Mouse (Mus musculus) testis, postnatal 14 days (tissue): ENCODE results near the gene Gpr146.

Source experiments
- DNase-seq: peaks from one replicate; pipeline ENCODE4 v3.0.0; 2021; ENCODE audit warnings: low spot score

Gene Gpr146

DNA sequence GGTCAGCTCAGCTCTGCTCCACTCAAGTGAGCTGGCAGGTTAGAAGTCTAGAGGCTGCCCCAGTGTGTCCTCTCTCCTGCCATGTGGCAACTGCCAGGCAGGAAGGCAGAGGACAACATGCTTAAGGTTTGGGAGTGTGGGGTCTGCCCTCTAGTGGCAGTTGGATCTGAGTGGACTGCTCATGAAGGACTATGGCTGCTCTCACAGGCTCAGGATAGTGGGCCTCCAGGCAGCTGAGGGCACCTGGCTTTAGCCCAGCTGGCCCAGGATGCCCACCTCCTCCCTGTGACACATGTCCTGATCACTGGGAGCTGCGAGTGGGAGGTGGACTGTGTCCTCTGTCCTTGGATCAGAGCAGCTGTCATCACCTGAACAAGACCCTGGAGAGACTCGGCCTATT, 18.8 kb upstream of the Gpr146 start:
- peak; percentile 64 for DNase-seq

DNA sequence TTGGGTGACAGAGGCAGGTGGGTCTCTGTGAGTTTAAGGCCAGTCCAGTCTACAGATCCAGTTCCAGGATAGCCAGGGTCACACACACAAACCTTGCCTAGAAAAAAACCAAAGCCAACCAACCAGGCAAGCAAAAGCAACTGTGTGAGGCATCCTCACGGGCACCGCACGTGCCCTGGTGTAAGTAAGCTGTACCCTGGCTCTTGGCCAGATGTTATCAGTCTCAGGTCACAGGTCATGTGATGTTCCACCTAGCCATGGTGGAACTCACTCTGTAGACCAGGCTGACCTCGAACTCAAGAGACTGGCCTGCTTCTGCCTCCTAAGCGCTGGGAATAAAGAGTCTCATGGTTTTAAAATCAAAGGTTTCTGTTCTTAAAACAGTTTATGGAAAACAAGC, 18.3 kb upstream of the Gpr146 start:
- no peak for DNase-seq

DNA sequence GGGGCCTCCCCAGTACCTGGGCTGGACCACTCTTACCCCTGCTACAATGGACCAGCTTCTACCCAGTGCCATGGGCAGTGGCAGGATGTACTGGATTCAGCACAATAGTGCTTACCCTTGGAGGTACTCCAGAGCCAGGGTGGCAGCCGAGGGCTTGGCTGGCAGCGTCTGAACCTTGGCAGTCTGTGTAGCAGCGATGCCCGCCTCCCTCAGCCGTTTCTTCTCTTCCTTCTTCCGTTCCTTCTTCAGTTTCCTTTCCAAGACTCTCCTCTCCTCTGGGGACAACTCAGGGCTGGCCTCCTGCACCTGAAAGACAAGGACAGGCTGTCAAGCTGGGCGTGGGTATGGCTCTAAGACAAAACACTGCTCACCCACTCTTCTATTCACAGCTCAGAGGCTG, 13.6 kb upstream of the Gpr146 start:
- DNase-seq = no peak

DNA sequence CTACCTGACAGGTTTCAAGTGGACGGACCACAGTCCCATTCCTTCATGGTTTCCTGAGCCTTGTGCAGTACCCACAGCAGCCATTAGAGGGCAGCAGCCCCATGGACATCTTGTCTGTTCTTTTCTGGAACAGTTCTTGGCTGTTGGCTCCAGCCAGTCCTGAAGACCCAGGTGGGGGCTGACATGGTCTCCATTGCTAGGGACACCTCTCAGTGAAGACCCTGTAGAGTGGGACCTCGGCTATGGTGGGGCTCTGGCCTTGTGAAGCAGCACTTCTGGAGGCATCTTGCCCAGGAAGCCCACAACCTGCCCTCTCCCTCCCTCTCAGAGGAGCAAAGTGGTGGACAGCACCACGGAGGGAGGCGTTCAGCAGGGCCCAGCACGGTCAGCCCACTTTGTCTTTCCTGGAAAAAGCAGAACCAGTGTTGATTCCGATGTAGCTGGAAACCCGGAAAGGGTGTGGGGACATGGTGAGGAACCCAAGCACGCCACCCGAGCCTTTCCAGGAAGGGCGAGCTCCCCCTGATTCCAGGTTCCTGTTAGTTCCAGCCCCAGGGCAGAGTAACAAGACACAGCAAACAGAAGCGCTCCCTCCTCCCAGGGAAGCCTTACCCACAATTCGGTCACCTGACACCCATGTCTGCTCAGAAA, 13.1 kb upstream of the Gpr146 start:
- DNase-seq = peak; percentile 62

DNA sequence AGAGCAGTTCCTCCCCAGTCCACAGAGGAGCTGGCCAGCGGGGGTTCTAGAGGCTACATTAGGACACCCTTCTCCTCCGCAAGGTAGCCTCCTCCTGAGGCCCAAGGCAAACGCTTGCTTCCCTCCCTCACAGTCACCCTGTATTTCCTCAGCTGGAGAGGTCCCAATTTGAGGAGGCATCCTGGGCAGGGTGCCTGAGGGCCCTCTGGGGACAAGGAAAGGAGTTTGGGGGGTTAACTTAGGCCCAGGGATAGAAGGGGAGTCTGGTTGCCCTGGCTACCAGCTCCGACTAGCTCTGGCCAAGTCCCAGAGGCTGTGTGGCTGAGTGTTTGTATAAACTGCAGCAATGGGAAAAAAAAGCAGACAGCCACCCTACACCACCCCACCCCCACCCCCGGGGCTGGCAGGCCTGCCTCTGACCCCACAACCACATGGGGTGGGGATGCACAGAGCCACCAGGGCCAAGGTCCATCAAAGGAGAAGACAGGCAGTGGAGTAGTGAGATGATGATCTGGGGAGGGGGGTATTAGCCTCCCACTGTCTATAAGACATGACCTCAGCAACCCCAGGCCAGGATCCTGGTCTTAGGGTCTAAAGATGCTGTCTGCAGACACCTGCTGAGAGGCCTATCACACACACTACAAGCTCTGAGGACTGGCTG, 12.5 kb upstream of the Gpr146 start:
- peak; percentile 56 for DNase-seq

DNA sequence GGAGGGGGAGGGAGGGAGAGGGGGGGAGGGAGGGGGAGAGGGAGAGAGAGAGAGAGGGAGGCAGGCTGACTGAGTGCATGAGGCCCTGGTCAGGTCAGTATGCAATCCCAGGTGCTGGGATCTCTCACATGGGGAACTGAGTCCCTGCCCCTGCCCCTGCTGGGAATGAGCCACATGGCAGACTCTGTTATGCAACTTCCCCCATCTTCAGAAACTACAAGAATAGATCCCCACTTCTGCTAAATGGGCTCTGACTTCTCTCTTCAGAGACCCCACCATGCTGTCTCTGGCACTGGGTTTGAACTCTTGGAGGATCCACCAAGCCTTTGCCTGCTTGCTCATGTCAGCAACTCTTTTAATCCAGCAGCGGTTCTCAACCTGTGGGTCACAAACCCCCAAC, 11.7 kb upstream of the Gpr146 start:
- no peak for DNase-seq

DNA sequence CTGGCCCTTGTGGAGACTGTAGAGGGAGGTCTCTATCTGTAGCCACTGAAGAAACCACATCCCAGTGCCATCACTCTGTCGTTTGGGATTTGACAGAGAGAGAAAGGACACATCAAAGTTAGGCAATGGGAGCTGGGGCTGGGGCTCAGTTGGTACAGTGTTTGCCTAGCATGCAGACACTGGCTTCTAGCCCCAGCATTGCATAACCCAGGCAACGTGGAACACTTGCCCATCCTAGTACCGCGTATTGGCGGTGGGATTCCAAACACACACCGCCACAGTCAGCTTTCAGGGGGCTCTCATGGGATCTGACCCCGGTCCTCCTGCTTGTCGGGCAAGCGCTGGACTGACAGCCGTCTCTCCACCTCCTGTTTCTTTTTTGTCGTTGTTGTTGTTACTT, 11.0 kb upstream of the Gpr146 start:
- no peak for DNase-seq

DNA sequence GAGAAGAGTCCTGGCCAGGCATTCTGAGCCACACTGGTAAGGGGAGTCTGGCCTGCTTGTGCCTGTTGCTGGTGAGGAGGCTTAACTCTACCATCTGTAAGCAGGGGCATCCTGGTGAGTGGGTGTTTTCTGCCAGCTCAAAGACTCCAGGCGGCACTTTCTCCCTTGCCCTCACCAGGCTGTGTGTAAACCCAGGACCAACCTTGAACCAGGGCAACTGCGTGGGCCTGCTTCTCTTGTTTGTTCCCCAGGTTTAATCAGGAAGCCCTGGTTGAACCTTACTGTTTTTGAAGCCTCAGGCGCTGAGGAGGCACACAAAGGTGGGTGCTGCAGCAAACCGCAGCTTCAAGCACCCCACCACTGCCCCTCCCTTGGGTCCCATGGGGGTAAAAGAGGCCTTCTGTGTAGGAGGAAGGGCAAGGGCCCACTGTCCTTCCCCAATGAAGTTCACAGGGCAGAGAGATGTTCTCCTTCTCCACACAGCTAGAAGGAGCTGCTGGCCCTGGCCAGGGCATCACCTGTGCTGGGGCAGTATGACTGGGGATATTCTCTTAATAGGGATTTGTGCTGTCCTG, 9.5 kb upstream of the Gpr146 start:
- DNase-seq = no peak

DNA sequence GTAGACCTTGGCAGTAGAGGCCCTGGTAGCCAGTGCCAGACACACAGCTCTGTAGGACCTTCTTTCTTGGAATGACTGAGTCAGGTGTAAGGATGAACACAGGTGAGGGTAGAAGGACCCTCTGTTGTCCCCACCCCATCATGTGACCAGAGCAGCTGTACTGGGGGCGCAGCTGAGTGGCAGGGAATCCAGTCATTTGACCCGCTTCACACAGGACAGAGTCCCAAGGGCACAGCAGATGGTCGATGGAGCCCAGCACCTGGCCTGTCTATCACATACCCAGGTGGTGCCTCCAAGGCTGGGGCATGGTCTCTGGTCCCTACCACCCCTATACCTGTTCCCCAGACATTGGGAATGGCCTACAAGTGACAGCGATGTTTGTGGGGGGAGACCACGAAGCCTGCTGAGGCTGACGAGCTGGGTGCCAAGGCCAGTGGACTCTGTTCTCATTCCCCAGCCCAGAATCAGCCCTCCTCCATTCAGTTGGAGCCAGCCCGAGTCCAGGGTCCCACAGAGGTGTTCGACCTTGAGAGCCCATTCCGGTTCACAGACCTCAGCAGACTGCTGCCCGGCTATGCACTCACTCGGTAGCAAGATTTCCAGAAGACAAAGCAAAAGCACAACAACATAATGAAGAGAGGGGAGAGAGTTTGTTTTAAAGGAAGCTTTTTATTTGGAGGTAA, 8.7 kb upstream of the Gpr146 start:
- no peak for DNase-seq

DNA sequence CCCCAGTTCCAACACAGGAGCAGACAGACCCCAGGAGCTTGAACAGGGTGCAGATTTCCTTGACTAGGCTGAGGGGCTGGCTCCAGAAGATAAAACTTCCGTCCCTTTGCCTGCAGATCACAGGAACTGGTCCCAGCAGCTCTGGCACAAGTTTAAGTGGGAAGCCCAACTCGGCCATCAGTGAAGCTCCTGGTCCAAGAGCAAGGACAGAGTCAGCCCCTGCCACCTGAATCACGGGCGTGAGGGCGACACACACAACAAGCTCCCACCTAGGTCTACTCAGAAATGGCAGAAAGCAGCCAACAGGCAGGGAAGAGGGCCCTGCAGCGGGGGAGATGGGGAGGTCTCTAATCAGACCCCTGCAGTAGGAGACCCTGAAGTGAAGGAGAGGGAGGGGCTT, 7.2 kb upstream of the Gpr146 start:
- DNase-seq = no peak

DNA sequence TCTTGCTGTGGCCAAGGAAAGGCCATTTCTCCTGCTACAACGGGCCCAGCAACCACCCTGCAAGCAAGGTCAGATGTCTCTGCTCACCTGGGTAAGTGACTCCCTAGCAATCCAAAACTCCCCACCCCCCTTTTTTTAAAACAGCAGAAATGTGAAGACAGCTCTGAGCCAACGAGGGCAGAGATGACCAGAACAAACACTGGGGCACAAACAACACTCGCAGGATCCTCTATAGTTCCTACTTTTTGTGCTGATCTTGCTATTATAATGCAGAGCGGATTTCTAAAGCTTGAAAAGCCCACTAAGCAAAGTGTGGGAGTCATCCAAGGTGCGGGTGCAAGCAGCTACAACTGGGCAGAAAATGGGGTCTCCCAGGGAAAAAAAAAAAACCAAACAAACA, 6.4 kb upstream of the Gpr146 start:
- DNase-seq = no peak

DNA sequence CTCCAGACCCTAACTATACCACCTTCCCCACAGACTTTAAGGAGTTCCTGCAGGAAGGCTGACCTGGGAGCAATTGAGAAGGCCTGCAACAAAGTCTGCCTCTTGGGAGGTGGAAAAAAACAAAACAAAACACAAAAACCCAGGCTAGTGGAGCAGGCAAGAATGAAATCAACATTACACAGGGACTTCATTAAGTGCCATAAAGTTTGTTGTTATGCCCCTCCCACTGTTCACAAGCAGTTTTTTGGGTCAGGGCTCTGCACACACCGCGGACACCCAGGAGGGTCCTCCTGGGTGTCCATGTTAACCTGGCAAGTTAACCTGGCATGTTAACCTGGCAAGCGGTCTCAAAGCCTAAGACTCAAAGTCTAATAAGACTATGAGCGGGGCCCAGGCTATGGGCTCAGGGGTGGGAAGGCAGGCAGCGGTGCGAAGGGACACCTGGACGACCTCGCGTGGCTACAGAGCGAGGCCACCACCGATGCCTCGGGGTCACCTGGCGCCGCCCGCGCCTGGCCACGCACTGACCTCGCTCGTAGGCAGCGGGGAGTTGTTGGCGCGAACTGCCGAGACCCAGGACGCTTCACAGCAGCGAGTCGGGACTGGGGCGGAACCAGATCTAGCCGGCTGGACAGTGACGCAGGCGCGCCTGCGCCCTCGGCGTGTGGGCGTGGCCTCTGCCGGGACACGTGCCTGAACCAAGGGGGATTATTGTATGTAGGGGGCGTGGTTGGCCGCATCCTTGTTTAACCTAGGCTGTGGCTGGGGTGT, 5.7 kb upstream of the Gpr146 start:
- peak; percentile 90 for DNase-seq

DNA sequence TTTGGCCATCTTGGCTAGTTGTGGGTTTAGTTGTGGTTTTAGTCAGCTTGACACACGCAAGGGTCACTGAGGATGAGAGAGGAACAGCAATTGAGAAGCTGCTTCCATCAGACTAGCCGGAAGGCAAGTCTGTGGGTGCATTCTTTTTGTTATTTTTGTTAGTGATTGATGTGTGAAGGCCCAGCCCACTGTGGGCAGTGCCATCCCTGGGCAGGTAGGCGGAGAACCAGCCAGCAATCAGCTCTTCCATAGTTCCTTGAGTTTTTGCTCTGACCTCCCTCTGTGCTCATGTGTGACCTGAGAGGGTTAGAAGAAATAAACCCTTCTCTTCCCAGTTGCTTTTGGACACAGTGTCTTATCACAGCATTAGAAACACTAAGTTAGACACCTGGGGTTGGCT, 4.4 kb upstream of the Gpr146 start:
- no peak for DNase-seq

DNA sequence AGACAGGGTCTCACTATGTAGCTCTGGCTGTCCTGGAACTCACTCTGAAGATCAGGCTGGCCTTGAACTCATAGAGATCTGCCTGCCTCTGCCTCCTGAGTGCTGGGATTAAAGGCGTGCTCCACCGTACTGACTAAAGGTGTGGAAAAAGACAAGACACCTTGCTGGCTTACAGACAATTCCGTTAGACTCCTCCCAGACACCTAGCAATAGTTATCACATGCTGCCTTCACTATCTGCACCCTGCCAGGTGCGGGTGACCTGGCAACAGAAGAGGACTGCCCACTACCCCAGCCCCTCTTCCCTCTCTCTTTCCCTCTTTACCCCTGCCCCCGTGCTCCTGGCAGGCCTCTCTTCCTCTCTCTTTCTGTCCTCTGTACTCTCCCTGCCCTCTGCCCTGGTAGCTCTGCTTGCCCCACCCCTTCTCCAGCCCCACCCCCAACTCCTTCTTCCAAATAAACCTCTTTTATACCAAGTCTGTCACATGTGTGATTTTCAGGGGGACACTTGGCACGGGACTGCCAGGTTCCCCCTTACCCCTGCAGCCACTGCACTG, 3.5 kb upstream of the Gpr146 start:
- no peak for DNase-seq

DNA sequence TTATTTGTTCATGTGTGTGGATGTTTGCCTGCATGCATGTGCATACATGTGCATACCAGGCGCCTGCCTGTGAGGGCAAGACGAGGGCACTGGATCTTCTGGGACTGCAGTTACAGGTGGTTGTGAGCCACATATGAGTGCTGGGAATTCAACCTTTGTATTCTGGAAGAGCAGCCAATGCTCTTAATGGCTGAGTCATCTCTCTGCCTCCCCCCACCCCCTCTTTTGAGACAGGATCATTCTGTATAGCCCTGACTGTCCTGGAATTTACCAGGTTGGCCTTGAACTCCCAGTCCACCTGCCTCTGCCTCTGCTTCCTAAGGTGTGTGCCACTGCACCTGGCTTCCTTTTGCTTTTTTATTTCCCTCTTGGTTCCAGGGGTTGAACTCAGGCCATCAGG, 2.7 kb upstream of the Gpr146 start:
- no peak for DNase-seq

DNA sequence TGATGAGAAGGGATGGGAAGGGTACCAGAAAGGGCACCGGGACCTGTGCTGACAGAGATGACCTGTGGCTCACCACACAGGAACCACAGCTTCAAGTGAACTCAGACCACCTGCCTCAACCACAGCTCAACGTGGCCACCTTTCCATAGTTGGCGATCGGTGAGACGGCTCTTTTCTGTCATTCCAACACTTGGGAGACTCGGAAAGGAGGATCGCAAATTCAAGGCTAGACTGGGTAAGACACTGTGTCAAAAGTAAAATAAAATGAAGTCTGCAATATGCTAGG, 717 bp downstream of the Gpr146 start:
- DNase-seq = no peak

DNA sequence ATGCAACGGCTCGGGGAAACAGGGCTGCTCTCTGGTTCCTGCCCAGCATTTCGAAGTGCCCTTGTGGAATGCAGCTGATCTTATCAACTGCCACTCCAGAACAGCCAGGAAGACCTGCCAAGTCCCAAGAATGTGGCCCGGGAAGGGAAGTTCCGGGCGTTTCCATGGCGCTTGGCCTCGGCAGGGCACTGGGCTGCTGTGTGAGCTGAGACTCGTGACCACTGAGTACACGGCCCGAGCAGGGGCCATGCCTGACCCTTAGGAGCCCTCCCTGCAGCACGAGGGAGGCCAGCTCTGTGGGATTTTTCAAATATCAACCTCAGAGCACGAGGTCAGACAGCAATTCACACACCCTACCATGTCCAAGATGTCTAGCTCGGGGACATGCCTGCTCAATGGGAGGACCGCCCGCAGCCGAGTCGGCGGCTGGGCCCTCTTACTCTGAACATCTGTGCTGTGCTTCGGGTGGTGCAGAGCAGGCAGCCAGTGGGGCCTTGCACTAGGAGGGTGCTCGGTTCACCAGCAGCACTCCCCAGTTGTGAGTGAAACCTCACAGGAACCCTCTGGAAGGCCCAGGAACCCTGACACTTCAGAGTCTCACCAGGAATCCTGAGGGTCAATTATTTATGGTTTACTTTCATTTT, 1.6 kb downstream of the Gpr146 start:
- DNase-seq = peak; percentile 79

DNA sequence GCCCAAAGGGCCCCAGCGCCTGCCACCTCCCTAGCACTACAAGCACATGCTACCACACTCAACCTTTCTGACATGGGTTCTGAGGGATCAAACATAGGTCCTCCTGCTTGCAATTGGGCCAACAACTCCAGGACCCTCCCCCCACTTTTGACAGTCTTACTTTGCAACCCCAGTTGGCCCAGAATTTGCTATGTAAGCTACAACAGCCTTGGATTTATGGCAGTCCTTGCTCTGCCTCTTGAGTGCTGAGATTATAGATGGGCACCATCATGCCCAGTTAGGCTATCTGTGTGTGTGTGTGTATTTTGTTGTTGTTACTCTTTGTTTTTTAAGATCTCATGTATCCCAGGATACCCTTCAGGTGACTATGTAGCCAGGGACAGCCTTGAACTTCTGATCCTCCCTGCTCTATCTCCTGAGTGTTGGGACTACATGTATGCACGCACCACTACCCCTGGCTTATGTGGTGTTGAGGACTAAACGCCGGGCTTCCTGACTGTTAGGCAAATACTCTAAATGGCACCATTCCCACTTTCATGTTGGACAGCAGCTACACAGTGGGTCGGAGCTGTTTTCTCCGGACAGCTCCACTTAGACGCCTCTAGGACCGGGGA, 2.4 kb downstream of the Gpr146 start:
- DNase-seq = no peak

DNA sequence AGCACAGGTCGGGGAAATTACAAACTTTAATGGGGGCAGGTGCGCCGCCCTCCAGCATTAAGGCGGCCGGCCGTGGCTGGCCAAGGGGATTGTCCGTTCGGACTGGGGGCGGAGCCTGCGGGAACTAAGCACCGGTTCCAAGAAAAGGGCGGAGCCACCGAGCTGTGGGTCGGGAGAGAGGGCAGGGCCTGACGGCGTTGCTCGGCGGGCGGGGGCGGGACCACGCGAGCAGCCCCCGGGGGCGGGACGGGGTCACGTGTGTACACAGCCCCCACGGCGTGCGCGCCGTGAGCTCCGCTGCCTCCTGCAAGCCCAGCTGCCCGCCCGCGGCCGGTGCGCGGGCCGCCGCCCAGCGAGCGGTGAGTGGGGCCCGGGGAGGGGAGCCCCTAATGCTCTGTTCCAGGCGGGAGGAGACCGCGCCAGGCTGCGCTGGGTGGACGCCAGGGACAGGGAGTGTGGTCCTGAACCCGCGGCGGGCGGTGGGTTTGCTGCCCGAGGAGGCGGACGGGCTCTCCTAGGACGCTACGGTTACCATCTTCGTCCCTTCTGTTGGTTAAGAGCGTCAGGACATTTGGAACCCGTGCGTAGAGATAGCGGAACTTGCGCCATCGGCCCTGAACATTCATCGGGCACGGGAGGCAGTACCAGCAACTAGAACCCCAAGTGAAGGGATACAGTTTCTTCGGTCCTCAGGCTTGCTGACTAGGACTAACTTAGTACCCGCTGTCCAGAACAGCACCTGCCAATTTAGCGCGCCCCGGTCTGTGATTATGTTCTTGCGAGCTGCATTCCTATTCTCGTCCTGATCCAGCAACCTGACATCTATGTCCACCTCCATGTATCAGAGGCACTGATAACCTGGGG, 3.1 kb downstream of the Gpr146 start:
- DNase-seq = peak; percentile 91
